Mouse (Mus musculus) spleen, adult 2 months (tissue): ENCODE measurements at regions not wholly inside any gene's neighbourhood (a gene's known extent, or its start where the extent isn't known, plus 50 kb on each side); places are given as distances from the start of the nearest gene placed in this dataset.

Experiments used
- DNase-seq, 2 experiments: peaks; one replicate each; pipeline versions ENCODE4 v3.0.0 to v3.0.0-alpha.2; 2012 to 2021; ENCODE audit warnings: low spot score in 2 of 2, low read depth in 1 of 2
- H3K27ac ChIP-seq: fragments of 200-500 bp; 2 replicates; pipeline ENCODE4 v1.5.1; 2012; ENCODE audit warnings: low read length, inconsistent platforms; ENCODE audit not compliant: insufficient read depth
- H3K27me3 ChIP-seq: fragments of 200-500 bp; 2 replicates; pipeline ENCODE4 v1.6.1; 2012; ENCODE audit warnings: mild to moderate bottlenecking, moderate library complexity, low read length, inconsistent platforms; ENCODE audit not compliant: control insufficient read depth, insufficient read depth
- H3K36me3 ChIP-seq: fragments of 200-500 bp; 2 replicates; pipeline ENCODE4 v1.6.1; 2012; ENCODE audit warnings: mild to moderate bottlenecking, low read length, inconsistent platforms; ENCODE audit not compliant: control insufficient read depth, insufficient read depth
- H3K4me1 ChIP-seq: fragments of 200-500 bp; 2 replicates; pipeline ENCODE4 v1.6.1; 2011; ENCODE audit warnings: inconsistent platforms; ENCODE audit not compliant: control insufficient read depth, insufficient read depth, insufficient read length
- H3K4me3 ChIP-seq: fragments of 200-500 bp; 2 replicates; pipeline ENCODE4 v1.5.1; 2011; ENCODE audit warnings: mild to moderate bottlenecking, inconsistent platforms; ENCODE audit not compliant: insufficient read depth, insufficient read length; ENCODE audit errors: extremely low read depth
- CTCF ChIP-seq: fragments of 200-500 bp; IDR thresholded peaks from 2 replicates; pipeline ENCODE4 v1.5.1; 2011; ENCODE audit warnings: mild to moderate bottlenecking, inconsistent platforms; ENCODE audit not compliant: insufficient read depth, insufficient read length, insufficient replicate concordance; ENCODE audit errors: extremely low read depth
- POLR2A ChIP-seq: fragments of 200-500 bp; IDR thresholded peaks from 2 replicates; pipeline ENCODE4 v1.6.1; 2011; ENCODE audit warnings: low read depth, low read length, inconsistent platforms
- WGBS: fragments of 180-500 bp; shearing (Covaris S2); methylation state at CpG from one replicate; pipeline ENCODE4 v1.1.7; 2018; 5-methylcytosine and 5-hydroxymethylcytosine counted together

DNA sequence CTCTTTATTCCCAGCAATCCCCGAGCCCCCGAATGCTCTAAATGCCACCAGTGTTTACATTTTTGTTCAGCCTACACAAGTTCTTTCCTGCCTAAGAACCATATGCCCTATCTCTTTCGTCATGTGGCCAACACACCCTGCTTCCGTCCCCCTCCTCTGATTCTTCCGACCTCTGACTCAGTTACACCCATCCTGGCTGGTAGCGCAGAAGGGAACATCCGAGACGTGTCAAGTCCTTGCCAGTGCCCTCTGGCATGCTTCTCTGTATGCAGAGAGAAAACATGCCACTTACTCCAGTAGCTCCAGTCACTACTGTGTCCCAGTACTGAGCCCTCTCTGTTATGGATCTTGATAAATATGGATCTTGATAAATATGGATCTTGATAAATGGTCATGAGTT lies 149.3 kb upstream of the Rpl34 start:
- WGBS: 56% methylated on average over 8 of the region's 8 CpGs
- Histone ChIP-seq H3K4me1 (no peaks in the 10 kb centered on the region), H3K27me3 (no peaks in the 10 kb centered on the region), H3K27ac (no peak overlapping the region), H3K36me3 (no peaks in the 10 kb centered on the region), H3K4me3 (no peak overlapping the region)
- no peak for DNase-seq
- no peak for TF ChIP-seq POLR2A
- no peak for TF ChIP-seq CTCF

GRCm38 (mm10) chr3:130878834-130879233 lies 148.6 kb upstream of the Rpl34 start:
- no peaks in the 10 kb centered on the region for H3K36me3 ChIP-seq
- H3K27me3 ChIP-seq: no peaks in the 10 kb centered on the region
- H3K4me1 ChIP-seq: no peaks in the 10 kb centered on the region

GRCm38 (mm10) chr3:130877981-130878380 lies 147.8 kb upstream of the Rpl34 start:
- no peaks in the 10 kb centered on the region for H3K27me3 ChIP-seq
- H3K27ac ChIP-seq: no peak overlapping the region
- TF ChIP-seq POLR2A (no peak), CTCF (no peak)
- no peak for DNase-seq
- H3K36me3 ChIP-seq: no peaks in the 10 kb centered on the region
- WGBS: 94% methylated on average over 5 of the region's 5 CpGs
- no peak overlapping the region for H3K4me3 ChIP-seq
- peaks cover 2% of the 10 kb centered on the region; the same call in 1 of the 2 replicates for H3K4me1 ChIP-seq

More at GRCm38 (mm10) chr3:130878834-130879233, 148.6 kb upstream of the Rpl34 start:
- H3K27ac ChIP-seq: no peak overlapping the region
- no peak for TF ChIP-seq POLR2A
- TF ChIP-seq CTCF: no peak
- no peak for DNase-seq
- 68% methylated on average over 7 of the region's 7 CpGs for WGBS
- no peak overlapping the region for H3K4me3 ChIP-seq

DNA sequence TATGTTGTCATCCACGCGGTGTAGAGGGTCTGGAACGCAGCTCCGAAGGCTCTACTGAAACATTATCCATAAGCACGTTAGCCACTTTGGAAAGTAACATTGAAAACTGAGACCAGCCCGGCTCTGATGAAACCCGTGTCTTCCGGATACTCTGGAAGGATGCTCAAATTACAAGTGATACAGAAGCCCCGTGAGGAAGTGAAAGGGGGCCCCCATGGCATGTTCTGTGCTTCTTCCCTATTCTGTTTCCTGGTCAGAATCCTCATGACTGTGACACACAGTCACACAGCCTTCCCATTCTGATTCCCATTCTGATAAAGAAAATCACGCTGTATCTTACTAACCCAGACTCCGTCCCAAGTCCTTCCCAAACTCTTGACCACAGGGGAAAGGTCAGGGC lies 143.5 kb upstream of the Rpl34 start:
- peaks cover 2% of the 10 kb centered on the region; the same call in 1 of the 2 replicates for H3K4me1 ChIP-seq
- TF ChIP-seq POLR2A (no peak), CTCF (no peak)
- H3K36me3 ChIP-seq: no peaks in the 10 kb centered on the region
- no peak overlapping the region for H3K4me3 ChIP-seq
- no peak for DNase-seq
- no peaks in the 10 kb centered on the region for H3K27me3 ChIP-seq
- 62% methylated on average over 11 of the region's 11 CpGs for whole genome bisulfite sequencing
- no peak overlapping the region for H3K27ac ChIP-seq

DNA sequence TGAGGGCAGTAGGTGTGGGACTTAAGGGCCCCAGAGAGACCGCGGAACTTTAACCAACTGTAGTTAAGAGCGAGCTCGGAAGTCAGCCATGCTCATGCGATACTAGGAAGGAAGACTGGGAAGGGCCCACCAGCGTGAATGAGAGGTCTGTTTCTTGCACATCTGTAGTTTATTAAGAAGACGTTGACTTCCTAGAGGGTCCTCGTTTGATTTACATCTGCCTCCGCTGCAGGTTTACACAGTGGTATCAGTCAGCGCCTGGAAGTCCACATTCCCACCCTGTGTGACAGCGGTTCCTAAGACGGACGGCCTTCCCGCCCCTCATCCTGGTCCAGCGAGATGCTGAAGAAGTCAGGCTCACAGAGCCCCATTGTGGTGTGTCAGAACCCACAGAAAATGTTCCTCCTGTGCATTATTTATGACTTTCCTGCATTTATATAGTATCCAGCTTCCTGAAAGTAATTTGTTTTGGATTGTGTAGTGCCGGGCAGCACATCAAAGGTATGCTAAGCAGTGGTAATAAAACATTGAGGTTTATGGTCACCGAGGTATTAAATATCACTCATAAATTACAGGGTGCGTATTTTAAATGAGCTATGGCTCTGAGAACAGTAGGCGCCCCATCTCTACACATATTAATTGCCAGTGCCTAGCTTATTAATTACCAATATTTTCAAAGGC lies 136.9 kb upstream of the Rpl34 start:
- no peak for TF ChIP-seq CTCF
- no peak for TF ChIP-seq POLR2A
- no peak overlapping the region for H3K27ac ChIP-seq
- no peak overlapping the region for H3K4me3 ChIP-seq
- H3K4me1 ChIP-seq: no peaks in the 10 kb centered on the region
- no peaks in the 10 kb centered on the region; the same call in 1 of the 2 replicates for H3K27me3 ChIP-seq
- H3K36me3 ChIP-seq: no peaks in the 10 kb centered on the region
- DNase-seq: no peak
- WGBS: 79% methylated on average over 19 of the region's 19 CpGs

DNA sequence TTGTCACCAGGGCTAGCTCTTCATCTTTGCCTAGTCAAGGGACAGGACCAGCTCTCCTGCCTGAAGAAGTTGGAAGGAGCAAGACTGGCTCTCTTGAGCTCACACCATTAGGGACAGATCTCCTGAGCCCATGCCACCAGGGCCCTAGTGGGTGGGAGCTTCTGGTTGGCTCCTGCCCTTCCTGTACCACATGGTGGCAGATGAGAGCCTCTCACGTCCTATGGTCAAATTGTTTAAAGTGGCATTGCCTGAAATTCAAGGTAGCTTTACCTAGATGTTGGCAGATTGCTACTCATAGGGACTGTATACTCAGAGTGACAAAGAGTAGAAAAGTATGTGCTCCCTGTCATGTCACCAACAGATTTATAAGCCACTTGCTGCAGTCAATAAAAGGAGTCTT lies 134.6 kb upstream of the Rpl34 start:
- H3K27me3 ChIP-seq: no peaks in the 10 kb centered on the region; the same call in 1 of the 2 replicates
- 48% methylated on average over 1 of the region's 1 CpGs for WGBS
- DNase-seq: no peak
- H3K27ac ChIP-seq: no peak overlapping the region
- no peak overlapping the region for H3K4me3 ChIP-seq
- TF ChIP-seq POLR2A (no peak), CTCF (no peak)
- H3K4me1 ChIP-seq: no peaks in the 10 kb centered on the region
- H3K36me3 ChIP-seq: no peaks in the 10 kb centered on the region

DNA sequence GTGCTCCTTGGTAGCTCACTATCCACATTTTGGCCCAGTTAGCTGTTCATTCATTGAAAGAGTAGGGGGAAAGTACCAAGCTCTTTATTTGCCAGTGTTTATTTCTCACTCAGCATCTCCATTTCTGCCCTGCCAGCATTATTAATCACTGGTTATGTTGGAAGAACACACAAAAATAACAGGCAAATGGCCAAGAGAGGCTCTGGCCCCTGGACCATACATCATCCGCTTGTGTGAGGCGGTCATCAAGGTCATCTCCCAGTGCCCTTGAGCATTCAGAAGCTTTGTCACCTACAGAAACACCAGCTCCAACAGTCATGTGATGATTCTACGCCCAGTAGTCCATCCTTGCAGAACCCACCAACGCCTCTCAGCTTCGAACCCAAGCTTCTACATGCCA lies 133.2 kb upstream of the Rpl34 start:
- TF ChIP-seq POLR2A (no peak), CTCF (no peak)
- WGBS: 94% methylated on average over 5 of the region's 5 CpGs
- Histone ChIP-seq H3K36me3 (no peaks in the 10 kb centered on the region), H3K27ac (no peak overlapping the region), H3K27me3 (no peaks in the 10 kb centered on the region; the same call in 1 of the 2 replicates), H3K4me1 (no peaks in the 10 kb centered on the region), H3K4me3 (no peak overlapping the region)
- DNase-seq: no peak
